Mouse (Mus musculus) liver (tissue): ENCODE data around the gene Fkbp1b.
"Not testable (repeated sequence)": the region's sequence is repeated elsewhere in the genome, so short reads cannot be mapped to it uniquely, and the experiment has no call there.

ENCODE experiments used
- DNase-seq: peaks from one replicate; pipeline ENCODE4 v3.0.0-alpha.2; 2020; ENCODE audit warnings: mixed read lengths

The Fkbp1b gene

DNA sequence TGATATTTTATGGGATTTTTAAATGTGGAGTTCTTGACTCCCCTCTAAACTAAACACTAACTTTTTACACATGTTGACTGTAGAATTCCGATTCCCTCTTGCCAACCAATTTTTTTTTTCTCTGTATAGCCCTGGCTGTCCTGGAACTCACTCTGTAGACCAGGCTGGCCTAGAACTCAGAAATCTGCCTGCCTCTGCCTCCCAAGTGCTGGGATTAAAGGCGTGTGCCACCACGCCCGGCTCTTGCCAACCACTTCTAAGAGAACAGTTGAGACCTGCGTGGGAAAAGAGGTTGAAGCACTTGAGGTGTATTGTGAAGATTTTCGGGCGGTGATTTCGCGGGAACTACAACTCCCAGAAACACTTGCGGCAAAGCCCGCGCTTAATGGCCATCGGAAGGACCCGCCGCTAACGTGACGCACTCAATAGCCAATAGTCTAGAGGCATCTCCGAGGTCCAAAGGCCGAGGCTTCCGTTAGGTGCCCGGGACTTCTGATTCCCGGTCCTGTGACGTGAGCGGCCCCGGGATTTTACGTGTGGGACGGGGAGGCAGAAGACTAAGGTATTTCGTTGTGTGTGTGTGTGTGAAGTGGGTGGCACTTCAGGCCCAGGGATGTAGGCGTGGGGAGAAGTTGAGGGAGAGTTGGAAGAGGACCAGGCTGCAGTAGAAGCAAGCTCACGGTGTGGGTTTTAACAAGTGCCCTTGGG lies 1.7 kb upstream of the Fkbp1b start, which contains the start of gene Wdcp:
Wdcp (plus strand) TSS at position 414 of the 708 bp plus-strand sequence.
- DNase-seq = peak; percentile 90

DNA sequence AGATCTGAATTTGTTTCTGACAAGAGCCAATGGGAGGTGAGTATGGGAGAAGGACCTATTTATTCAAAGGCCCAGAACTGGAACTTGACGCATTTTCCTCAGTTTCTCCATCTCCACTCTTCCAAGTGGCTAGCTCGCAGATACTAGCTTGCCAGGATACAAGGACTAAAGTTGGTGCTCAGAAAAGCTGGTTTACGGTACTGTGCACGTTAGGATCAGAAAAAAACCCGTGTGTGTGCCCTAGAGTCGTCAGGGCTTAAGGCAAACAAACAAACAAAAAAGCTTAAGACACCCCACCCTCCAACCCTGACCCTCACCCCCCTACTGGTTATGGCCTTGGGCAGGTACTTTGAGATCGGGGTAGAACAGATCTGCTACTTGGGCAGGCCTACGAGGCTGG lies 1.1 kb upstream of the Fkbp1b start:
- DNase-seq = no peak

DNA sequence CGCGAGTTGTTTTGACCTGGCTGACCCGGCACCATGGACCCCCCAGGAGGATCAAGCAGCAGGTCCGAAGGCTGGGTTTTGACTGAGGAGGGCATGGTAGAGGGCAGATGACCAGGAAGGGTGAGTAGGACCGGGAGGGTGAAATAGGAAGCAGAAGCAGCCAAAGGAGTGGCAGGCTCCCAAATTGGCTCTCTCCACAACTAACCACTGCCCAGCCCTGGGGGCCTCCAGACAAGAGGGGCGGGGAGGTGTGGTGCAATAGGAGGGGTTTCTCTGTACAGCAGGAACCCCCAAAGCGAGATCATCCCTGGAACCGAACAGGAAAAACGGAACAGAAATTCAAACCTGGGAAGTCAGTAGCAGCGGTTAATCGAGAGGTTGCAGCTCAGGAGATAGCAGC lies 650 bp downstream of the Fkbp1b start:
- no peak for DNase-seq

DNA sequence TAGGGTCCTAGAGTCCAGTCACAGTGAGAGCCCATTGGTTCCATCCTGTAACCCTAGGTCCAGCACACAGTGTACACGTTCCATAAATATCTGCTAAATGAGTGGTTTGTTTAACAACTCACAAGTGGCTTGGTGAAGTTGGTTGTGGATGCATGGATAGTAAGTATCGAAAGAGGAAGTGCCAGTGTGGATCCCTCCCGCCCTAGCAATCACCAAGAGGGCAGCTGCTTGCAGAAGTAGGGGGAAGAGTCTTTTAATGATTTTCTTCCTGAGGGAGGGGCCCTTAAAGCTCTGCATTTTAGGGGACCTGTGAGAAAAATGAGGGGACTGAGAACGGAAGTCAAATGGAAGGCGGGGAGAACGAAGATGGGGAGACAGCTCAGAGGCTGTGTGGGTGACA lies 1.4 kb downstream of the Fkbp1b start:
- no peak for DNase-seq

DNA sequence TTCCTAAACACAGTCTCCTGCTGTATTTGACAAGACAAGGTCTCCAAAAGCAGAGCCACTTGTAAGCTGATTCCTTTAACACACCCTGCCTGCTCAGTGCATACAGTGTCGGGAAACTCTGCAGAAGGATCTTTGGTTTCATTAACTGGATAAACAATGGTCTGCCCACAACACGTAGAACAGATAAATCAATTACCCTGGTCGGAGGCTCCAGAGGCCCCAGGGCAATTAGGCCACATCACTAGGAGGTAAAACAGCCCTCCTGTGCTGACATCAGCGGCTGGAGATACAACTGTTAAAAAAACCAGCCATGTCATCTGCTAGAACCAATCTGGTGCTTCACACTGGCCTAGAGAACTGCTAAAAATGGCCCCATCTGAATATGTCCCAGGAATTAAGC lies 4.4 kb downstream of the Fkbp1b start:
- no peak for DNase-seq

DNA sequence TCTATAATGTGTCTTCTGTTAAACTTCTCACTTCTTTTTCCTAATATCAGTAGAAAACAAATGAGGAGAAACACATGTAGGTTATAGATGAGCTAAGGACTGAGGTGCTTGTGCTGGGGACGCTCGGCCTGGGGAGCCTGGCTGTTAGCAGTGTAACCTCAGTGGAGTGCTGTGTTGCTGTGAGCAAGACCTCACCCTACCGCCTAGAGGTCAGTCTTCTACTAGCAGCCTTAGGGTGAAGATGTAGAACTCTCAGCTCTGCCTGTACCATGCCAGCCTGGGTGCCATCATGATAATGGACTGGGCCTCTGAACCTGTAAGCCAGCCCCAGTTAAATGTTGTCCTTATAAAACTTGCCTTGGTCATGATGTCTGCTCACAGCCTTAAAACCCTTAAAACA lies 14.1 kb downstream of the Fkbp1b start:
- DNase-seq = no peak

DNA sequence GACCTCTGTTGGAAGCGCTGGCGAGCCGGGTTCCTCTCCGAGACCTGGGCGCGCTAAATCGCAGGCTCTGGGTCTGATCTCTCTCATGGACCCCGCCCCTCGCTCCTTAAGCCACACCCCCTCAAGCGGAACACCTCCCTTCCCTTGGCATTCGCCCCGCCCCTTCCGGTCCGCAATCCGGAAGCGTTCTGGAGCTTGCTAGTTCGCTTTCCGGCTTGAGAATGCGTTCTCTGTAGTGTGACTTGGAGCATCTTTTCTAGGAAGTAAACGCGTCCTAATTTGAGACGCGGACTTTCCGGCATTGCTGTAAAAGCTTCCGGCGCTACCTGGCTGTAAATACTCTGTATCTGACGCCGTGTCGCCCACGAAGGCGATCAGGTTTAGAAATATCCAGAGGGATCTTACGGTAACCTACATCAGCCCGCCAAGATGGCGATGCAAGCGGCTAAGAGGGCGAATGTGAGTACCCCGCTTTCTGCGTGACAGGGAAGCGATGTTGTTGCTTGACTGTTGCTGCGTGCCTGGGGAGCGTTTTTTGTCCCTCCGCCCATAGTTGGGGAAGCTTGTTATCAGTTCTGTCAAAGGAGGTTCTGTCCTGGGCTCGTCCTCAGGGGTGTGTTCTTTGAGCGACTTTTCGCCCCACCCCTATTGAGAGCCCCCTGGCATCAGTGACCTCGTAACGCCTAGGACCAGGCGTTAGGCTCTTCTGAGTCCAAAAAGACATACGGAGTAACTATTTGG lies 23.9 kb downstream of the Fkbp1b start, which contains the start of gene Sf3b6:
Sf3b6 (plus strand) TSS at position 184 of the 741 bp plus-strand sequence.
- DNase-seq = peak; percentile 100

DNA sequence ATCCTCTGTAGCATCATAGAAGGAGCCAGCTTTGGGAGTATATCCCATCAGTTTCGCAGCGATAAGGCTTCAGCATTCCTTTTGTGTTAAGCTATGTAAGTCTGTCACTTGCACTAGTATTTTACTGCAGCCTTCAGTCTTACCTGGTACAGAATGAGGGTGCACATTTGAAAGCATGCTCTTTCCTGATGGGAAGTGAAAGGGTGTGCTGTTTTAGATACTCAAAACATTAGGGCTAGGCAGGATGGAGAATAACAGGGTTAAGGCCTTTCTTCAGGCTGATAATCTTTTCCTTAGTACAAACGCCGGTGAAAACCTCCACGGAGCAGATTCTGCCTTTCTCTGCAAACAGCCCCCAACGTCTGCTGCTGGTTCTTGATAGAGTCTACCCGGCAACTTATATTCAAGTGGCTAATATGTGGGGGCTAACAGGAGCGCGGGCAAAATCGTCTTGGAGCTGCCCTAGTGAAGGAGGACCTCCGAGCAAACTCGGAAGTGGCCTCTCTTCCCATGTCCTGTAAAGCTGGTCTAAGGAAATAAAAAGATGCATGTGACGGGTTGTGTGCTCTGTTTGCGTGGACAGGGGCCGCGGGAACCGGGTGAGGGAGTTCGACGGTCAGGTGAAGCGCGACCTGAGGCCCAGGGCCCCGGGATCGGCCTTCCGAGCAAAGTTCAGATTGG lies 24.6 kb downstream of the Fkbp1b start:
- DNase-seq = no peak

DNA sequence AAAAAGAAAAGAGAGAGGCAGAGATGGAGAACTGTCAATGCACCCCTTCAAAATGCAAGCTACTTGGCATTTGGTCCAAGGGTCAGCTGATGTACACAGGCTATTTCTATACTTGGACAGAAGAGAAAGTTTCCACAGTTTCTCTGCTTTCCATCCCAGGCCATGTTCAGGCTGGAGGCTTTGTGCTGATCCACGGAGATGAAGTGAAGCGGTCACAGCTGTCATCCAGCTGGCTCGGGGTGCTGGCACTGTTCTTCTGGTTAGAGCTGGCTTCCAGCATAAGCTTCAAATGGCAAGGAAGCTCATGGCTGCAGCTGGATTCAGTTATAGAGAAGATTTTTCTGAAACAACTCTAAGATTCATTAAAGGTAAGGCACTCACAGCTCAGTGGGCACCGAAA lies 27.8 kb downstream of the Fkbp1b start:
- no peak for DNase-seq

DNA sequence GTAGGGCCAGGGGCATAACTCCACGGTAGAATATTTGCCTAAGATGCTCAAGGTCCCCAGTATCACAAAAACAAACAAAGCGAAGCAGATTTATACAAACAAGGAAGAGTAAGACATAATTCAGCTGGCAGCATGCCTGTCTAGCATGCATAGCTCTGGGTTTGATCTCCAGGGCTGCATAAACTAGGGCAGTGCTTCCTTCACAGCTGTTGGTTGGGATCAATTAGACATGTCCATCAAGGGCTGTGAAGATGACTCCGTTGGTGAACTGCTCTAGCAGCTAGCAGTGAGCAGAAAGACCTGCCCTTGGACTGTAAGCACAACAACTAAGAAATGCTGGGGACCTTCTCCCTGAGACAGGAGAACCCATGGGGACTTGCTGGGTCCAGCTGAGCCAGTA lies 29.7 kb downstream of the Fkbp1b start:
- no peak for DNase-seq

DNA sequence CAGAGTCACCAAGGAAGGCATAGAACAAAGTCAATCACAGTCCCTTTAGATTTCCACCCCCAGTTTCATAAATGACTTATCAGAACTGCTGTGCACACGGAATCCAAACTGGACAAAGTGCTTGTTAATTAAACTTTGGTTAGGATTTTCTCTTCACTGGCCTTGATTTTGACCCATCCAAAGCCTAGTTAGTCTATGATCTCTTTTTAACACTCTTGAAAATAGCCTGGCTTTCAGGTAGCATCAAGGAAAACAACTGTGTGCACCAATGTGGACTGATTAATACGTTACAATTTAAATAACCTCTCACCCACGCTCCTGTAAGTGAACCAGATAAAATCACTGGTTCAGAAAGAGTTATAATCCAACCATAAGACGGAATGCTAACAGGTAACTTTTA lies 30.4 kb downstream of the Fkbp1b start:
- no peak for DNase-seq

DNA sequence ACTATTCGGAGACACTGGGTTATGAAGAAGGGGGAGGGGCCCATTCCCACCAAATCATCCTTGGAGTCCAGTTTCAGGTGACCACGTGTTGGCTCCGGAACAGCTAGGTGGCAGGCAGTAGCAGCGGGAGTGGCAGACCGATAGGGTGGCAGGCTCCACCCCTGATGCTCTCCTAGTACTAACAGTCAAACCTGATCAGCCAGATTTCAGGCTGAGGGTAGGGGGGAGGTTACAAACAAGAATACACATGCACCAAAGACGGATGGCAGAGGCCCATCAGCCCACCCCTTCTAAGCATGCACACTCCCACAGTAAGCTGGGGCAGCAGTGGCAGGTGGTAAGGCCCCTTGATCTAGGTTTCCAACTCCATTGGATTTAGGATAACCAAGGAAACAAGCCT lies 43.9 kb downstream of the Fkbp1b start:
- not testable (repeated sequence) for DNase-seq

DNA sequence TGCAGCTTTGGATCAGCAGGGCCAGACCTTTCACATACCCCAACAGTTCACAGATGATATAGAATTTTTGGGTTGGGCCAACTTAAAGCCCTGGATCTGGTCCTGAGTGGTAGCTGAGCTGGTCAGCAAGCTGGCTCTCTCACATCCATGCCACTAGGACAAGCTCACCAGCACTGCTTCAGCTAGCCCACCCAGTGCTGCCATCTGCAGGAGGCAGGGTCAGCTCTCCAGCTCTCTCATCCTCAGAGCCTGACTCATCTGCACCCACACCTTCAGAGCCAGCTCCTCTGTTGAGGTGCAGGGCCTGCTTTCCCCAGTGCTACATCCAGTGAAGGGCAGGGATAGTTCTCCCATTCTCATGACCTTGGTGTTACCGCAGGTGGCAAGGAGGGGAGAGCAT lies 47.7 kb downstream of the Fkbp1b start:
- DNase-seq = peak; percentile 38

DNA sequence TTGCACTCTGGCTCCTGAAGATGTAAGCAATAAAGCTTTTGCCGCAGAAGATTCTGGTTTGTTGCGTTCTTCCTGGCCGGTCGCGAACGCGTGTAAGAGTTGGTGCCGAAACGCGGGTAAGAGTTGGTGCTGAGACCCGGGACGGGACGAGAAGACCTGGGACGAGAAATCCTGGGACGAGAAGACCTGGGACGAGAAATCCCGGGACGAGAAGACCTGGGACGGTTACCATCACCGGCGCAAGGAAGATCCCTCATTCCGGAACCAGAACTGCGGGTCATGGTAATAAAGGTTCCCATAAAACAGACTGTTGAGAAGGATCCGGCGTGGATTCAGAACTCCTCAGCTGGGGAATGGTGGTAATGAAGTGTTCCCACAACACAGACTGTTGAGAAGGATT lies 53.3 kb downstream of the Fkbp1b start:
- DNase-seq = not testable (repeated sequence)

DNA sequence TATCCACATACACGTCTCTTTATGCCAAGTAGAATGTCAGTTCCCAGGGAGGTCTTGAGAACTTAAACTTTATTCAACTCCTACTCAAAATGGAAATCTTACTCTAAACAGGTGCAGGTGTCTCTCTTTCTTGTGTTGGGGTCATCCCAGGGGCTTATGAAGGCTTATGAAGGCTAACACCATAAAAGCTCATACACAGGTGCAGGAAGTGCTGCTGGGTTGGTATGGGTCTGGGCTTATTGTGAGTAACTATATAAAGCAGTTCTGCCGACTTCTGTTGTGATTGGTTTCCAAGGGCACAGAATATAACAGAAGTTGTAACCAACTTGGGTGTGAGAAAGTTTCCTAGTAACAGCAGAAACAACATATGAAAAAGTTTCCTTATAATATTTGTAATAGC lies 56.9 kb downstream of the Fkbp1b start:
- no peak for DNase-seq

DNA sequence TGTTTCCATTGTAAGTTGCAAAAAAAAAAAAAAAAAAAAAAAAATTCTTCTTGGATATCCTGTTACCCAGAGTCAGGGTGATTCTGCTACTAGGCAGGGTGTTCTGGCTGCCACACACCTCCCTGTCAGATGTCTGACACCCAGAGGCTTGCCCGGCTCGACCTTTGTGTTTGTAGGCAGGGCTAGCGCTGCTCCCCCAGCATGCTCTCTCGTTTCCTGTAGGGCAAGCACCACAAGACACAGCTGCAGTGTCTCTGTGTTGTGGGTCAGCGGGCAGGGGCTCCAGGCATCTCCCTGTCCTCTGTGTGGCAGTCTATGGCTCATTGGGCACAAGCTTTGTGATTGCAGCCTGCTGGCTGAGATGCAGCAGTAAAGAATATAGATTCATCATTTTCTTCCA lies 57.8 kb downstream of the Fkbp1b start:
- no peak for DNase-seq
